Mouse (Mus musculus) liver, embryonic 14.5 days (tissue): ENCODE data around the gene Zkscan6. TPM values are rescaled to one million over a fixed set of nuclear protein-coding genes. Genes with fewer than 3 reads are reported as not detected.

Source experiments
- ATAC-seq: fragments of 200-750 bp; cut with Nextera tagmentation; 2 replicates; pipeline ENCODE4 v1.8.0; 2017; ENCODE audit warnings: moderate number of reproducible peaks, mild to moderate bottlenecking, moderate library complexity; ENCODE audit not compliant: insufficient read depth
- DNase-seq, 3 experiments: peaks; one replicate each; pipeline ENCODE4 v3.0.0-alpha.2; 2012 to 2013; ENCODE audit warnings: low read depth in 3 of 3, low spot score in 3 of 3
- H3K27ac ChIP-seq: fragments of 300-500 bp; sonication (generic); 2 replicates; pipeline ENCODE4 v1.5.1; 2014; ENCODE audit warnings: moderate library complexity, mild to moderate bottlenecking, control low read depth, inconsistent platforms
- H3K27me3 ChIP-seq: fragments of 300-500 bp; sonication (generic); 2 replicates; pipeline ENCODE4 v1.6.1; 2014; ENCODE audit warnings: mild to moderate bottlenecking, low read length, moderate library complexity; ENCODE audit not compliant: control insufficient read depth, insufficient read depth
- H3K36me3 ChIP-seq: fragments of 300-500 bp; sonication (generic); replicated peaks from 2 replicates; pipeline ENCODE4 v1.6.1; 2014; ENCODE audit warnings: low read depth; ENCODE audit not compliant: control insufficient read depth, insufficient read depth
- H3K4me1 ChIP-seq, 2 experiments: fragments of 200-500 bp in 1 of 2; fragments of 300-500 bp in 1 of 2; sonication (generic) in 1 of 2; replicated peaks; 2 replicates each; pipeline ENCODE4 v1.6.1; 2012 to 2014; ENCODE audit warnings: antibody characterized with exemption in 1 of 2, inconsistent platforms in 1 of 2, low read length in 1 of 2; ENCODE audit not compliant: control insufficient read depth in 2 of 2, insufficient read depth in 2 of 2
- H3K4me2 ChIP-seq: fragments of 300-500 bp; sonication (generic); 2 replicates; pipeline ENCODE4 v1.6.1; 2014; ENCODE audit warnings: low read depth, mild to moderate bottlenecking, control low read depth, moderate library complexity
- H3K4me3 ChIP-seq, 2 experiments: fragments of 200-500 bp in 1 of 2; fragments of 300-500 bp in 1 of 2; sonication (generic) in 1 of 2; 2 replicates each; pipeline ENCODE4 v1.5.1; 2012 to 2014; ENCODE audit warnings: low read depth in 2 of 2, low read length in 2 of 2, mild to moderate bottlenecking in 2 of 2, control low read depth in 1 of 2, inconsistent platforms in 1 of 2, moderate library complexity in 1 of 2; ENCODE audit not compliant: insufficient read depth in 1 of 2
- H3K9ac ChIP-seq: fragments of 300-500 bp; sonication (generic); replicated peaks from 2 replicates; pipeline ENCODE4 v1.6.1; 2014; ENCODE audit warnings: mild to moderate bottlenecking, control low read depth, moderate library complexity
- H3K9me3 ChIP-seq: fragments of 300-500 bp; sonication (generic); 2 replicates; pipeline ENCODE4 v1.6.1; 2016; ENCODE audit warnings: low read length, mixed read lengths; ENCODE audit not compliant: control insufficient read depth
- CTCF ChIP-seq: IDR thresholded peaks from 2 replicates; pipeline ENCODE4 v1.5.1; 2016; ENCODE audit warnings: antibody characterized with exemption, low read depth, control low read depth
- EP300 ChIP-seq: IDR thresholded peaks from 2 replicates; pipeline ENCODE4 v1.6.1; 2016; ENCODE audit warnings: antibody characterized with exemption, low read depth
- WGBS: fragments of 180-500 bp; shearing (Covaris S2); extraction: QIAGEN DNeasy Blood & Tissue Kit; methylation state at CpG from one replicate; pipeline ENCODE4 v1.1.7; 2014; ENCODE audit not compliant: insufficient replicate concordance; 5-methylcytosine and 5-hydroxymethylcytosine counted together
- polyA plus RNA-seq, 2 experiments: library from polyadenylated mRNA; depleted of rRNA in 1 of 2; stranded (reverse) in 1 of 2; unstranded in 1 of 2; fragments of >200 nt; fragmentation: Nextera tagmentation in 1 of 2; extraction: Ambion mirVana in 1 of 2; gene quantifications; 2 replicates each; pipeline versions ENCODE4 v1.2.1 to v1.2.3; 2012 to 2014

Zkscan6 gene
- polyA plus RNA-seq, 2 experiments: 2.5 to 4.9 TPM

DNA sequence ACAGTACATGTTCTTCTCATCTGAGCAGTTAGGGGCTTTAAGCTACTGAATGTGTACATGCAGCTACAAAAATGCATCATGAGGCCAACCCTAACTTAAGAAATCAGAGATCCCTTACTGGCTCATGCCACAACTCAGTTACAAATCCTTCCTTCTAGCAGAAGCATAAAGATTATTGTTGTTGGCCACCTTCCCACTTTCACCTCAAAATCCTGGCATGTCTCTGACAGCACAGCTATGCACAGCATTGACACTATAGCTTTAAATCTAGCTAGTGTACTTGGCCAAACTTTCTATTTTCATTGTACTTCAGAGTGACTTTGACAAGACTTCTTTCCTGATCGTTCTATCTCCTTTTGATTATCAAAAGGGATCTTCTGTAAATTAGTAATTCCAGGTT, 27.9 kb upstream of the Zkscan6 start:
- H3K27me3 ChIP-seq: no peaks in the 10 kb centered on the region
- no peak for DNase-seq
- ATAC-seq: no peak
- H3K4me1 ChIP-seq: peaks cover 18 to 21% of the 10 kb centered on the region in 2 experiments
- no peak overlapping the region for H3K4me2 ChIP-seq
- no peak overlapping the region for H3K9ac ChIP-seq
- peaks cover 10% of the 10 kb centered on the region for H3K36me3 ChIP-seq
- 61% methylated on average over 1 of the region's 1 CpGs for WGBS
- TF ChIP-seq CTCF (no peak), EP300 (no peak)
- H3K9me3 ChIP-seq: no peaks in the 10 kb centered on the region
- H3K27ac ChIP-seq: no peak overlapping the region
- H3K4me3 ChIP-seq: no peak overlapping the region

DNA sequence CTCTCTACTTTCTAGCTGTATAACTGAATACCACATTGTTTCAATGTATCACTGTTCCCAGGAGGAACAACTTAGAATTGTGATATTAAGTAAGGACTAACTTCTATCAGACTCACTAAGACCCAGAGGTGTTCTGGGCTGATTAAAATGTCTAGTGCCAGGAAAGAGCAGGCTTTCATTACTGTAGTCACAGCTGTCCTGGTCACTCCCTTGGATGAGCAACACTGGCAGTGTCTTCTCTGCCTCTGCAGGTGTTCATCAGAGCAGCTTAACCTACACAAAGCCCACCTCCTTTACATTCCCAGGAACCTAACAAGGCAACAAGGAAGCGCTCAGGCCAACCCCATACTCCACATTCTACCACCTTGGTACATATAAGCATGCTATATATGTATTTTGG, 27.4 kb upstream of the Zkscan6 start:
- 77% methylated on average over 1 of the region's 1 CpGs for WGBS
- Histone ChIP-seq H3K36me3 (peaks cover 10% of the 10 kb centered on the region), H3K4me1 (peaks cover 14 to 18% of the 10 kb centered on the region in 2 experiments), H3K27ac (no peak overlapping the region), H3K4me2 (no peak overlapping the region), H3K27me3 (no peaks in the 10 kb centered on the region), H3K4me3 (no peak overlapping the region), H3K9ac (no peak overlapping the region), H3K9me3 (no peaks in the 10 kb centered on the region)
- ATAC-seq (no peak), DNase-seq (no peak)
- TF ChIP-seq CTCF (no peak), EP300 (no peak)

- 43% methylated on average over 3 of the region's 3 CpGs for WGBS
- H3K27me3 ChIP-seq: no peaks in the 10 kb centered on the region
- no peak overlapping the region for H3K4me2 ChIP-seq
- TF ChIP-seq EP300: no peak
- no peak for TF ChIP-seq CTCF
- no peaks in the 10 kb centered on the region for H3K9me3 ChIP-seq
- H3K27ac ChIP-seq: no peak overlapping the region
- H3K9ac ChIP-seq: no peak overlapping the region
- DNase-seq (no peak), ATAC-seq (no peak)
- no peak overlapping the region for H3K4me3 ChIP-seq
- H3K4me1 ChIP-seq: peaks cover 26 to 33% of the 10 kb centered on the region in 2 experiments
- H3K36me3 ChIP-seq: peaks cover 10% of the 10 kb centered on the region
These were observed 25.4 kb upstream of the Zkscan6 start for GRCm38 (mm10) chr11:65781596-65781995.

- ATAC-seq: 0 out of 2 replicates have a peak, but pooled peaks have one; percentile 18
- peak overlapping the region; percentile 69 for H3K27ac ChIP-seq
- no peaks in the 10 kb centered on the region for H3K36me3 ChIP-seq
- H3K4me2 ChIP-seq: peak overlapping the region; percentile 90
- H3K27me3 ChIP-seq: no peaks in the 10 kb centered on the region
- peaks cover 23 to 27% of the 10 kb centered on the region in 2 experiments for H3K4me1 ChIP-seq
- TF ChIP-seq EP300: peak; percentile 69
- TF ChIP-seq CTCF: no peak
- H3K9ac ChIP-seq: peak overlapping the region; percentile 94
- DNase-seq: peak in 2 of 3 experiments; percentile 54 to 57
- H3K4me3 ChIP-seq: peak overlapping the region; percentile 52 to 99
- H3K9me3 ChIP-seq: no peaks in the 10 kb centered on the region
- 46% methylated on average over 2 of the region's 2 CpGs for WGBS
These were observed 20.8 kb upstream of the Zkscan6 start for GRCm38 (mm10) chr11:65786160-65786559.

- H3K36me3 ChIP-seq: no peaks in the 10 kb centered on the region
- peaks cover 23 to 25% of the 10 kb centered on the region in 2 experiments for H3K4me1 ChIP-seq
- no peak for DNase-seq
- H3K9ac ChIP-seq: peak overlapping the region; percentile 94
- peak overlapping the region; percentile 68 for H3K27ac ChIP-seq
- H3K27me3 ChIP-seq: no peaks in the 10 kb centered on the region
- under 1% methylated on average over 62 of the region's 71 CpGs for WGBS
- no peak for TF ChIP-seq EP300
- no peak for TF ChIP-seq CTCF
- peak; percentile 80 for ATAC-seq
- peak overlapping the region; percentile 90 for H3K4me2 ChIP-seq
- peak overlapping the region; percentile 84 to 99 for H3K4me3 ChIP-seq
- no peaks in the 10 kb centered on the region for H3K9me3 ChIP-seq
These were observed 19.4 kb upstream of the Zkscan6 start for GRCm38 (mm10) chr11:65787421-65788151.
